Mouse (Mus musculus): ENCODE data around the gene Gm7534. TPM values are rescaled to one million over a fixed set of nuclear protein-coding genes. Genes with fewer than 3 reads are reported as not detected.
A peak's percentile ranks its signal among the peaks of the same experiment; 100 is the strongest.
"Not testable (repeated sequence)": the region's sequence is repeated elsewhere in the genome, so short reads cannot be mapped to it uniquely, and the experiment has no call there.

The Gm7534 gene
- total and polyA plus RNA-seq, 3 experiments: not detected

- TF ChIP-seq NELFE (IDR thresholded peaks at IDR 0.05; ENCODE audit: low read depth, low read length): no peak
- no peak for TF ChIP-seq MAX (IDR thresholded peaks at IDR 0.05; ENCODE audit: low read length)
- TF ChIP-seq CHD1 (IDR thresholded peaks at IDR 0.05; ENCODE audit: low read depth, low read length): no peak
- TF ChIP-seq CHD2 (IDR thresholded peaks at IDR 0.05; ENCODE audit: low read length): no peak
- no peak for TF ChIP-seq KAT2A (conservative IDR thresholded peaks at IDR 0.05; ENCODE audit: low read depth, low read length)
Measured at GRCm38 (mm10) chr4:134165548-134166465, 37.0 kb downstream of the Gm7534 start (continued).

GRCm38 (mm10) chr4:134165024-134165423 lies 37.8 kb downstream of the Gm7534 start:
- peak; percentile 21 for DNase-seq (ENCODE audit: low read depth, low spot score)
- TF ChIP-seq NRF1 (IDR thresholded peaks at IDR 0.05; ENCODE audit: insufficient read depth, low read depth, low read length, poor library complexity, severe bottlenecking) (no peak), RCOR1 (IDR thresholded peaks at IDR 0.05; ENCODE audit: low read depth, low read length) (peak; percentile 35; the same call in 1 of the 2 replicates), ELF1 (IDR thresholded peaks at IDR 0.05; ENCODE audit: low read depth, low read length) (no peak), USF1 (IDR thresholded peaks at IDR 0.05; ENCODE audit: low read depth, low read length) (peak; percentile 49; the same call in 1 of the 2 replicates), ETS1 (IDR thresholded peaks at IDR 0.05; ENCODE audit: low read depth, low read length) (peak; percentile 59; the same call in 1 of the 2 replicates), SIN3A (IDR thresholded peaks at IDR 0.05; ENCODE audit: low read length) (no peak)

GRCm38 (mm10) chr4:134164591-134164990 lies 38.2 kb downstream of the Gm7534 start:
- no peak for TF ChIP-seq POLR2A (IDR thresholded peaks at IDR 0.05; ENCODE audit: control insufficient read depth in 1 of 2, insufficient read depth in 1 of 2, low read depth in 1 of 2, low read length in 2 of 2, poor library complexity in 1 of 2)
- no peak for TF ChIP-seq USF1 (IDR thresholded peaks at IDR 0.05; ENCODE audit: low read depth, low read length)
- no peak for TF ChIP-seq UBTF (IDR thresholded peaks at IDR 0.05; ENCODE audit: borderline replicate concordance, insufficient read depth, low read depth, low read length)
- TF ChIP-seq TCF12 (IDR thresholded peaks at IDR 0.05; ENCODE audit: low read depth, low read length): no peak
- TF ChIP-seq MYC (IDR thresholded peaks at IDR 0.05; ENCODE audit: low read depth, low read length): no peak
- TF ChIP-seq MEF2A (IDR thresholded peaks at IDR 0.05; ENCODE audit: extremely low read depth, insufficient replicate concordance, low read depth, low read length, poor library complexity, severe bottlenecking): no peak
- no peak for TF ChIP-seq CHD1 (IDR thresholded peaks at IDR 0.05; ENCODE audit: low read depth, low read length)
- no peak for TF ChIP-seq EP300 (IDR thresholded peaks at IDR 0.05; ENCODE audit: low read depth in 1 of 2, low read length in 2 of 2)
- no peak for TF ChIP-seq CHD2 (IDR thresholded peaks at IDR 0.05; ENCODE audit: low read length)
- Histone ChIP-seq H3K9me3 (replicated peaks; ENCODE audit: insufficient read depth, low read length) (no peaks in the 10 kb centered on the region), H3K4me1 (ENCODE audit: control insufficient read depth in 1 of 2, insufficient read depth in 2 of 2, low read length in 2 of 2) (peaks cover 6 to 14% of the 10 kb centered on the region in 2 experiments; a peak in 3 of 4 replicates), H3K36me3 (ENCODE audit: control insufficient read depth in 1 of 2, insufficient read depth in 2 of 2, low read length in 2 of 2) (peaks cover 5 to 15% of the 10 kb centered on the region in 2 experiments), H3K9ac (ENCODE audit: control insufficient read depth, low read depth, low read length, poor library complexity, severe bottlenecking) (no peak overlapping the region), H3K27me3 (ENCODE audit: control insufficient read depth in 1 of 2, insufficient read depth in 2 of 2, low read length in 2 of 2) (no peaks in the 10 kb centered on the region), H3K79me2 (ENCODE audit: control insufficient read depth, insufficient read depth, low read length, poor library complexity) (no peaks in the 10 kb centered on the region), H3K4me3 (ENCODE audit: control insufficient read depth in 1 of 2, insufficient read depth in 1 of 2, low read depth in 2 of 2, low read length in 2 of 2) (no peak overlapping the region), H3K27ac (ENCODE audit: control insufficient read depth, low read depth, low read length) (no peak overlapping the region)
- no peak for DNase-seq (ENCODE audit: low read depth, low spot score)

More at GRCm38 (mm10) chr4:134165024-134165423, 37.8 kb downstream of the Gm7534 start:
- H3K27ac ChIP-seq (ENCODE audit: control insufficient read depth, low read depth, low read length): no peak overlapping the region
- no peaks in the 10 kb centered on the region for H3K79me2 ChIP-seq (ENCODE audit: control insufficient read depth, insufficient read depth, low read length, poor library complexity)
- no peaks in the 10 kb centered on the region for H3K27me3 ChIP-seq (ENCODE audit: control insufficient read depth in 1 of 2, insufficient read depth in 2 of 2, low read length in 2 of 2)
- no peak overlapping the region for H3K4me3 ChIP-seq (ENCODE audit: control insufficient read depth in 1 of 2, insufficient read depth in 1 of 2, low read depth in 2 of 2, low read length in 2 of 2)
- H3K9ac ChIP-seq (ENCODE audit: control insufficient read depth, low read depth, low read length, poor library complexity, severe bottlenecking): no peak overlapping the region
- H3K4me1 ChIP-seq (ENCODE audit: control insufficient read depth in 1 of 2, insufficient read depth in 2 of 2, low read length in 2 of 2): peaks cover 6 to 14% of the 10 kb centered on the region in 2 experiments; a peak in 3 of 4 replicates
- H3K36me3 ChIP-seq (ENCODE audit: control insufficient read depth in 1 of 2, insufficient read depth in 2 of 2, low read length in 2 of 2): peaks cover 5 to 15% of the 10 kb centered on the region in 2 experiments
- H3K9me3 ChIP-seq (replicated peaks; ENCODE audit: insufficient read depth, low read length): no peaks in the 10 kb centered on the region

GRCm38 (mm10) chr4:134160071-134160470 lies 42.7 kb downstream of the Gm7534 start:
- not testable (repeated sequence) for H3K9me3 ChIP-seq (replicated peaks; ENCODE audit: insufficient read depth, low read length); H3K9ac ChIP-seq (ENCODE audit: control insufficient read depth, low read depth, low read length, poor library complexity, severe bottlenecking); H3K27ac ChIP-seq (ENCODE audit: control insufficient read depth, low read depth, low read length); H3K27me3 ChIP-seq (ENCODE audit: control insufficient read depth in 1 of 2, insufficient read depth in 2 of 2, low read length in 2 of 2); H3K4me3 ChIP-seq (ENCODE audit: control insufficient read depth in 1 of 2, insufficient read depth in 1 of 2, low read depth in 2 of 2, low read length in 2 of 2); H3K79me2 ChIP-seq (ENCODE audit: control insufficient read depth, insufficient read depth, low read length, poor library complexity); H3K4me1 ChIP-seq (ENCODE audit: control insufficient read depth in 1 of 2, insufficient read depth in 2 of 2, low read length in 2 of 2); DNase-seq (ENCODE audit: low read depth, low spot score)
- H3K36me3 ChIP-seq (ENCODE audit: control insufficient read depth in 1 of 2, insufficient read depth in 2 of 2, low read length in 2 of 2): peaks cover 0 to 19% of the 10 kb centered on the region in 2 experiments; a peak in 2 of 4 replicates

All from MEL (cell line).